Mouse (Mus musculus): Measurements from ENCODE around the gene Nrbp1. TPM values are rescaled to one million over a fixed set of nuclear protein-coding genes. Genes with fewer than 3 reads are reported as not detected.

Nrbp1 gene
- 96.4 and 99.6 TPM in 2 replicates for polyA plus RNA-seq (2015; fragmentation: Nextera tagmentation; extraction: Ambion mirVana)

DNA sequence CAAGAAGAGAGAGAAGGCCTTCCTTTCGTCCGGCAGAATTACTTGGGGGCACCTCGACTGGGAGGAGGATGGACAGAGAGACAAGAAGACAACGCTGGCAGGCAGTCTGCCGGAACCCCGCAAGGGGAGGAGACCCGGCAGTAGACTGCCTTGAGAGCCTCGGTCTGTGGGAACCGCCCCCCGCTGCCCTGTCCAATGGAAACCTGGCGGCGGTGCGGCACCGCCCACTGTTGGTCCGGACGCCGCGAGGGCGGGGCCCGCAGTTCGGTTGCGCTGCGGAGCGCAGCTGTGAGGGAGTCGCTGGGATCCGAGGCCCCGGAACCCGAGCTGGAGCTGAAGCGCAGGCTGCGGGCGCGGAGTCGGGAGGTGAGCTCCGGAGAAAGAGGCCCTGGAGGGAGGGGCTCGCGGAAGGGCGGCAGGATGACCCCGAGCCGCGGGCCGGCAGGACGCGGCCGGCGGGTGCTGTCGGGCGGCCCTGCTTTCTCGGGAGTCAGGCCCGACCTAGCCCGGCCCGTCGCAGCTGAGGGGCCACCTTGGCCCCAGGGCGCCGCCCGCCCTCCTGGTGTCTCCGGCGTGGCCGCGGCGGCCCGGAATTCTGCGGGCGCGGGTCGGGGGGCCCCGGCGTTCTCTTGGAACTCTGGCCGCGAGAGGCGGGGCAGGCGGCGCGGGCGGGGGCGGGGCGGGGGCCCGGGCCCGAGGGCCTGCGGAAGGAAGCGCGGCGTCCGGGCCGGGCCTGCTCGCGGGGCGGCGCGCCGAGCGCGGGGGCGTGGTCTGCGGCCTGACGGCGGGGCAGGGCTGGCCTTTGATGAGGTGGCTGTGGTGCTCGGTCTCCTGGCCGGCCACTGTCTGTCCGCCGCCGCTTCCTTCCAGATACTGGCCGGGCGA is at the start of gene Nrbp1, which contains the start of gene Gm9970:
Gene Nrbp1, plus strand, starts transcription at position 228 of the 885 bp plus-strand sequence.
Gene Gm9970, minus strand, starts transcription at position 596 of the 885 bp plus-strand sequence.
- Histone ChIP-seq H3K9ac (ENCODE audit: low read depth, low read length) (peak within 1 kb of the TSS; percentile 98), H3K9me3 (ENCODE audit: control insufficient read depth) (no peaks in the 10 kb centered on the region), H3K4me1 (replicated peaks; ENCODE audit: control insufficient read depth, insufficient read depth, low read length) (0 out of 2 replicates have a peak, but pooled peaks cover 7% of the 10 kb centered on the region), H3K27me3 (replicated peaks; ENCODE audit: control insufficient read depth, insufficient read depth, low read length) (no peaks in the 10 kb centered on the region), H3K27ac (ENCODE audit: low read depth, low read length) (peak within 1 kb of the TSS; percentile 100), H3K4me2 (replicated peaks; ENCODE audit: low read depth) (peak within 1 kb of the TSS; percentile 73), H3K4me3 (ENCODE audit: low read depth, low read length) (peak within 1 kb of the TSS; percentile 98), H3K36me3 (ENCODE audit: control insufficient read depth, insufficient read depth) (peaks cover 22% of the 10 kb centered on the region)
- no peak for TF ChIP-seq CTCF (IDR thresholded peaks at IDR 0.05; ENCODE audit: low read depth)
- WGBS = under 1% methylated on average over 80 of the region's 103 CpGs
- peak; percentile 97 for ATAC-seq

- H3K9ac ChIP-seq (ENCODE audit: low read depth, low read length) = peak overlapping the region; percentile 88
- WGBS = 8% methylated on average over 42 of the region's 42 CpGs
- H3K9me3 ChIP-seq (ENCODE audit: control insufficient read depth) = no peaks in the 10 kb centered on the region
- TF ChIP-seq CTCF (IDR thresholded peaks at IDR 0.05; ENCODE audit: low read depth) = no peak
- H3K4me1 ChIP-seq (replicated peaks; ENCODE audit: control insufficient read depth, insufficient read depth, low read length) = no peaks in the 10 kb centered on the region; the same call in 1 of the 2 replicates
- H3K4me2 ChIP-seq (replicated peaks; ENCODE audit: low read depth) = peak overlapping the region; percentile 77
- peaks cover 60% of the 10 kb centered on the region for H3K36me3 ChIP-seq (ENCODE audit: control insufficient read depth, insufficient read depth)
- H3K27me3 ChIP-seq (replicated peaks; ENCODE audit: control insufficient read depth, insufficient read depth, low read length) = no peaks in the 10 kb centered on the region
- peak overlapping the region; percentile 77 for H3K27ac ChIP-seq (ENCODE audit: low read depth, low read length)
- H3K4me3 ChIP-seq (ENCODE audit: low read depth, low read length) = peak overlapping the region; percentile 76
- ATAC-seq = peak; percentile 74
Observed at GRCm38 (mm10) chr5:31192045-31192938, 48.4 kb upstream of the Nrbp1 start.

- peaks cover 61% of the 10 kb centered on the region for H3K36me3 ChIP-seq (ENCODE audit: control insufficient read depth, insufficient read depth)
- ATAC-seq = peak; percentile 94
- under 1% methylated on average over 48 of the region's 48 CpGs for WGBS
- H3K4me1 ChIP-seq (replicated peaks; ENCODE audit: control insufficient read depth, insufficient read depth, low read length) = no peaks in the 10 kb centered on the region; the same call in 1 of the 2 replicates
- peak within 1 kb of the TSS; percentile 77 for H3K4me2 ChIP-seq (replicated peaks; ENCODE audit: low read depth)
- peak; percentile 85 for TF ChIP-seq CTCF (IDR thresholded peaks at IDR 0.05; ENCODE audit: low read depth)
- no peaks in the 10 kb centered on the region for H3K27me3 ChIP-seq (replicated peaks; ENCODE audit: control insufficient read depth, insufficient read depth, low read length)
- H3K27ac ChIP-seq (ENCODE audit: low read depth, low read length) = peak within 1 kb of the TSS; percentile 96
- H3K9me3 ChIP-seq (ENCODE audit: control insufficient read depth) = no peaks in the 10 kb centered on the region
- H3K4me3 ChIP-seq (ENCODE audit: low read depth, low read length) = peak within 1 kb of the TSS; percentile 76
- H3K9ac ChIP-seq (ENCODE audit: low read depth, low read length) = peak within 1 kb of the TSS; percentile 88
Observed at GRCm38 (mm10) chr5:31192939-31193630, 47.6 kb upstream of the Nrbp1 start, which contains the start of the genes Snx17 and Eif2b4. Gene Snx17, plus strand, starts transcription at chr5:31193227. Gene Eif2b4, minus strand, starts transcription at chr5:31193430.

DNA sequence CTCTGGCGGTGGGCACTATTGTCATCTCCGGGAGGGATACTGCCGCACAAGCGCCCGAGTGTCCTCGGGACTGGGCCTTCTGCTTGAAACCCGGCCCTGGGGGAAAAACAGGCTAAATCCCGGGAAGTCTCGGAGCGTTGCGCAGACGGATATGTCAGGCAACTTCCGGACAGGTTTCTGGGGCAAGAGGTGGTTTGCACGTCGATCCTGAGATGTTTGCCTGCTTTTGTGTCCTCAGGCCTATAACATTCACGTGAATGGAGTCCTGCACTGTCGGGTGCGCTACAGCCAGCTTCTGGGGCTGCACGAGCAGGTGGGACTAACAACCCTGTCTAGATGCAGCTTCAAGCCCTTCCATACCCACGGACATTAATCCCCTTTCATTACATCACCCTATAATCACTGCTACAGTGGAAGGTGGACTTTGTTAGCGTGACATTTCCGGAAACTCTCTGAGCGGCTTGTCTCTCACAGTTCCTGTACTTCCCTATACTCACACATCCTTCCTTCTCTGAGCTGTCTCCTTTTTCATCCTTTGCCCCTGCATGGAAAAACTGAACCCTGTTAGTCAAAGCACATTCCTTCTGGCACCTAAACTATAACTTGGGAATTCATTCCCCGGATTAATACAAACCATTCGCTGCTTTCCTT is 46.9 kb upstream of the Nrbp1 start:
- H3K27me3 ChIP-seq (replicated peaks; ENCODE audit: control insufficient read depth, insufficient read depth, low read length) = no peaks in the 10 kb centered on the region
- H3K4me1 ChIP-seq (replicated peaks; ENCODE audit: control insufficient read depth, insufficient read depth, low read length) = no peaks in the 10 kb centered on the region; the same call in 1 of the 2 replicates
- WGBS = 7% methylated on average over 25 of the region's 25 CpGs
- peak overlapping the region; percentile 96 for H3K27ac ChIP-seq (ENCODE audit: low read depth, low read length)
- no peaks in the 10 kb centered on the region for H3K9me3 ChIP-seq (ENCODE audit: control insufficient read depth)
- TF ChIP-seq CTCF (IDR thresholded peaks at IDR 0.05; ENCODE audit: low read depth) = no peak
- ATAC-seq = peak; percentile 17; the same call in 1 of the 2 replicates
- H3K9ac ChIP-seq (ENCODE audit: low read depth, low read length) = peak overlapping the region; percentile 88
- peak overlapping the region; percentile 76 for H3K4me3 ChIP-seq (ENCODE audit: low read depth, low read length)
- H3K4me2 ChIP-seq (replicated peaks; ENCODE audit: low read depth) = peak overlapping the region; percentile 77
- peaks cover 62% of the 10 kb centered on the region for H3K36me3 ChIP-seq (ENCODE audit: control insufficient read depth, insufficient read depth)

All from intestine, postnatal 0 days (tissue).